Mouse (Mus musculus): ENCODE results near the gene Ankrd33. TPM values are rescaled to one million over a fixed set of nuclear protein-coding genes. Genes with fewer than 3 reads are reported as not detected.

Ankrd33 gene
- polyA plus RNA-seq, 1 experiment from 2014 or later = not detected

- H3K4me2 ChIP-seq (replicated peaks; ENCODE audit: low read depth) = peak overlapping the region; percentile 88
- H3K4me3 ChIP-seq (ENCODE audit: low read depth, low read length) = peak overlapping the region; percentile 78
- TF ChIP-seq CTCF (IDR thresholded peaks at IDR 0.05; ENCODE audit: low read depth) (no peak), EP300 (optimal IDR thresholded peaks at IDR 0.05) (no peak)
- no peaks in the 10 kb centered on the region for H3K36me3 ChIP-seq (ENCODE audit: control insufficient read depth, insufficient read depth, low read length)
- no peak overlapping the region for H3K27ac ChIP-seq (replicated peaks)
- ATAC-seq (ENCODE audit: low FRiP score, low TSS enrichment) = no peak
- DNase-seq (ENCODE audit: low spot score) = no peak
- H3K9me3 ChIP-seq (ENCODE audit: control insufficient read depth, low read length) = no peaks in the 10 kb centered on the region
- H3K4me1 ChIP-seq (replicated peaks; ENCODE audit: control insufficient read depth, insufficient read depth) = peaks cover 2% of the 10 kb centered on the region; the same call in 1 of the 2 replicates
- H3K9ac ChIP-seq (ENCODE audit: low read length) = peak overlapping the region; percentile 72; the same call in 1 of the 2 replicates
- WGBS = 33% methylated on average over 26 of the region's 26 CpGs
- no peaks in the 10 kb centered on the region for H3K27me3 ChIP-seq (ENCODE audit: control insufficient read depth, insufficient read depth, low read length)
Observed at GRCm38 (mm10) chr15:101076071-101077000, 39.2 kb upstream of the Ankrd33 start.

GRCm38 (mm10) chr15:101077001-101077812 is 38.3 kb upstream of the Ankrd33 start:
- no peak for TF ChIP-seq CTCF (IDR thresholded peaks at IDR 0.05; ENCODE audit: low read depth)
- TF ChIP-seq EP300 (optimal IDR thresholded peaks at IDR 0.05) = no peak
- no peak for DNase-seq (ENCODE audit: low spot score)

GRCm38 (mm10) chr15:101077813-101078730 is 37.5 kb upstream of the Ankrd33 start, which contains the start of gene Fignl2:
Gene Fignl2, minus strand, starts transcription at chr15:101078567.
- ATAC-seq (ENCODE audit: low FRiP score, low TSS enrichment) (peak; percentile 38), DNase-seq (ENCODE audit: low spot score) (peak; percentile 33)
- H3K4me2 ChIP-seq (replicated peaks; ENCODE audit: low read depth) = peak within 1 kb of the TSS; percentile 88
- H3K4me3 ChIP-seq (ENCODE audit: low read depth, low read length) = peak within 1 kb of the TSS; percentile 78
- no peaks in the 10 kb centered on the region for H3K36me3 ChIP-seq (ENCODE audit: control insufficient read depth, insufficient read depth, low read length)
- WGBS = 1% methylated on average over 49 of the region's 96 CpGs
- peak within 1 kb of the TSS; percentile 90 for H3K27ac ChIP-seq (replicated peaks)
- 0 out of 2 replicates have a peak, but pooled peaks cover 2% of the 10 kb centered on the region for H3K4me1 ChIP-seq (replicated peaks; ENCODE audit: control insufficient read depth, insufficient read depth)
- H3K27me3 ChIP-seq (ENCODE audit: control insufficient read depth, insufficient read depth, low read length) = no peaks in the 10 kb centered on the region
- TF ChIP-seq EP300 (optimal IDR thresholded peaks at IDR 0.05) (no peak), CTCF (IDR thresholded peaks at IDR 0.05; ENCODE audit: low read depth) (no peak)
- H3K9me3 ChIP-seq (ENCODE audit: control insufficient read depth, low read length) = no peaks in the 10 kb centered on the region
- peak within 1 kb of the TSS; percentile 72 for H3K9ac ChIP-seq (ENCODE audit: low read length)

More at GRCm38 (mm10) chr15:101077001-101077812, 38.3 kb upstream of the Ankrd33 start:
- H3K36me3 ChIP-seq (ENCODE audit: control insufficient read depth, insufficient read depth, low read length) = no peaks in the 10 kb centered on the region
- H3K4me1 ChIP-seq (replicated peaks; ENCODE audit: control insufficient read depth, insufficient read depth) = 0 out of 2 replicates have a peak, but pooled peaks cover 2% of the 10 kb centered on the region
- 13% methylated on average over 34 of the region's 34 CpGs for WGBS
- H3K4me2 ChIP-seq (replicated peaks; ENCODE audit: low read depth) = peak overlapping the region; percentile 88
- peak overlapping the region; percentile 78 for H3K4me3 ChIP-seq (ENCODE audit: low read depth, low read length)
- H3K9me3 ChIP-seq (ENCODE audit: control insufficient read depth, low read length) = no peaks in the 10 kb centered on the region
- peak overlapping the region; percentile 90 for H3K27ac ChIP-seq (replicated peaks)
- no peak for ATAC-seq (ENCODE audit: low FRiP score, low TSS enrichment)
- no peaks in the 10 kb centered on the region for H3K27me3 ChIP-seq (ENCODE audit: control insufficient read depth, insufficient read depth, low read length)
- peak overlapping the region; percentile 72 for H3K9ac ChIP-seq (ENCODE audit: low read length)

GRCm38 (mm10) chr15:101078731-101079156 is 36.8 kb upstream of the Ankrd33 start:
- Histone ChIP-seq H3K9ac (ENCODE audit: low read length) (peak overlapping the region; percentile 72), H3K27me3 (ENCODE audit: control insufficient read depth, insufficient read depth, low read length) (no peaks in the 10 kb centered on the region), H3K27ac (replicated peaks) (peak overlapping the region; percentile 90), H3K9me3 (ENCODE audit: control insufficient read depth, low read length) (no peaks in the 10 kb centered on the region), H3K4me1 (replicated peaks; ENCODE audit: control insufficient read depth, insufficient read depth) (0 out of 2 replicates have a peak, but pooled peaks cover 2% of the 10 kb centered on the region), H3K4me3 (ENCODE audit: low read depth, low read length) (peak overlapping the region; percentile 78), H3K36me3 (ENCODE audit: control insufficient read depth, insufficient read depth, low read length) (no peaks in the 10 kb centered on the region), H3K4me2 (replicated peaks; ENCODE audit: low read depth) (peak overlapping the region; percentile 88)
- WGBS = 2% methylated on average over 29 of the region's 30 CpGs
- ATAC-seq (ENCODE audit: low FRiP score, low TSS enrichment) (peak; percentile 84), DNase-seq (ENCODE audit: low spot score) (peak; percentile 82)
- peak; percentile 63 for TF ChIP-seq CTCF (IDR thresholded peaks at IDR 0.05; ENCODE audit: low read depth)
- no peak for TF ChIP-seq EP300 (optimal IDR thresholded peaks at IDR 0.05)

- 0 out of 2 replicates have a peak, but pooled peaks cover 2% of the 10 kb centered on the region for H3K4me1 ChIP-seq (replicated peaks; ENCODE audit: control insufficient read depth, insufficient read depth)
- 84% methylated on average over 9 of the region's 9 CpGs for WGBS
- no peak overlapping the region for H3K9ac ChIP-seq (ENCODE audit: low read length)
- no peaks in the 10 kb centered on the region for H3K36me3 ChIP-seq (ENCODE audit: control insufficient read depth, insufficient read depth, low read length)
- H3K27me3 ChIP-seq (ENCODE audit: control insufficient read depth, insufficient read depth, low read length) = no peaks in the 10 kb centered on the region
- no peak for ATAC-seq (ENCODE audit: low FRiP score, low TSS enrichment)
- no peaks in the 10 kb centered on the region for H3K9me3 ChIP-seq (ENCODE audit: control insufficient read depth, low read length)
- no peak overlapping the region for H3K4me2 ChIP-seq (replicated peaks; ENCODE audit: low read depth)
- TF ChIP-seq EP300 (optimal IDR thresholded peaks at IDR 0.05) = no peak
- TF ChIP-seq CTCF (IDR thresholded peaks at IDR 0.05; ENCODE audit: low read depth) = no peak
- no peak overlapping the region for H3K27ac ChIP-seq (replicated peaks)
- no peak overlapping the region for H3K4me3 ChIP-seq (ENCODE audit: low read depth, low read length)
- DNase-seq (ENCODE audit: low spot score) = no peak
Observed at GRCm38 (mm10) chr15:101080031-101080520, 35.5 kb upstream of the Ankrd33 start.
